Mouse (Mus musculus) lung, embryonic 15.5 days (tissue): ENCODE results near the gene Smco3. TPM values are rescaled to one million over a fixed set of nuclear protein-coding genes. Genes with fewer than 3 reads are reported as not detected.
"Not testable (repeated sequence)": the region's sequence is repeated elsewhere in the genome, so short reads cannot be mapped to it uniquely, and the experiment has no call there.

Experiments used
- ATAC-seq: fragments of 200-750 bp; cut with Nextera tagmentation; 2 replicates; pipeline ENCODE4 v1.8.0; 2017; ENCODE audit warnings: moderate number of reproducible peaks, borderline replicate concordance; ENCODE audit not compliant: low FRiP score, low TSS enrichment; ENCODE audit errors: extremely low read depth
- H3K27ac ChIP-seq: fragments of 300-500 bp; sonication (generic); 2 replicates; pipeline ENCODE4 v1.5.1; 2015; ENCODE audit warnings: moderate library complexity, mild to moderate bottlenecking, inconsistent platforms
- H3K27me3 ChIP-seq: fragments of 300-500 bp; sonication (generic); 2 replicates; pipeline ENCODE4 v1.6.1; 2015; ENCODE audit warnings: inconsistent platforms
- H3K36me3 ChIP-seq: fragments of 300-500 bp; sonication (generic); 2 replicates; pipeline ENCODE4 v1.6.1; 2015; ENCODE audit warnings: inconsistent platforms
- H3K4me1 ChIP-seq: fragments of 300-500 bp; sonication (generic); 2 replicates; pipeline ENCODE4 v1.6.1; 2015; ENCODE audit warnings: inconsistent platforms
- H3K4me2 ChIP-seq: fragments of 300-500 bp; sonication (generic); 2 replicates; pipeline ENCODE4 v1.6.1; 2015; ENCODE audit warnings: inconsistent platforms, mild to moderate bottlenecking, moderate library complexity
- H3K4me3 ChIP-seq: fragments of 300-500 bp; sonication (generic); 2 replicates; pipeline ENCODE4 v1.5.1; 2015; ENCODE audit warnings: mild to moderate bottlenecking, inconsistent platforms
- H3K9ac ChIP-seq: fragments of 300-500 bp; sonication (generic); 2 replicates; pipeline ENCODE4 v1.6.1; 2015; ENCODE audit warnings: inconsistent platforms
- H3K9me3 ChIP-seq: fragments of 300-500 bp; sonication (generic); 2 replicates; pipeline ENCODE4 v1.6.1; 2016; ENCODE audit warnings: inconsistent platforms
- WGBS: fragments of 180-500 bp; shearing (Covaris S2); methylation state at CpG from one replicate; pipeline ENCODE4 v1.1.7; 2015; 5-methylcytosine and 5-hydroxymethylcytosine counted together
- polyA plus RNA-seq: library from polyadenylated mRNA; unstranded; fragments of >200 nt; fragmentation: Nextera tagmentation; extraction: Ambion mirVana; gene quantifications from 2 replicates; pipeline ENCODE4 v1.2.1, GENCODE M21; 2015

The Smco3 gene
- polyA plus RNA-seq, result 2.5 and 2.9 TPM in 2 replicates

- H3K27me3 ChIP-seq, result 0 out of 2 replicates have a peak, but pooled peaks cover 5% of the 10 kb centered on the region
- ATAC-seq, result no peak
- peak within 1 kb of the TSS; percentile 16 for H3K4me3 ChIP-seq
- 39% methylated on average over 4 of the region's 4 CpGs for WGBS
- no peaks in the 10 kb centered on the region for H3K9me3 ChIP-seq
- H3K9ac ChIP-seq, result no peak within 1 kb of the TSS
- no peaks in the 10 kb centered on the region for H3K36me3 ChIP-seq
- no peak within 1 kb of the TSS for H3K27ac ChIP-seq
- H3K4me1 ChIP-seq, result no peaks in the 10 kb centered on the region
- no peak within 1 kb of the TSS; the same call in 1 of the 2 replicates for H3K4me2 ChIP-seq
Measured at GRCm38 (mm10) chr6:136835352-136835751, at the start of gene Smco3. Gene Smco3 (minus strand): TSS chr6:136835452.

DNA sequence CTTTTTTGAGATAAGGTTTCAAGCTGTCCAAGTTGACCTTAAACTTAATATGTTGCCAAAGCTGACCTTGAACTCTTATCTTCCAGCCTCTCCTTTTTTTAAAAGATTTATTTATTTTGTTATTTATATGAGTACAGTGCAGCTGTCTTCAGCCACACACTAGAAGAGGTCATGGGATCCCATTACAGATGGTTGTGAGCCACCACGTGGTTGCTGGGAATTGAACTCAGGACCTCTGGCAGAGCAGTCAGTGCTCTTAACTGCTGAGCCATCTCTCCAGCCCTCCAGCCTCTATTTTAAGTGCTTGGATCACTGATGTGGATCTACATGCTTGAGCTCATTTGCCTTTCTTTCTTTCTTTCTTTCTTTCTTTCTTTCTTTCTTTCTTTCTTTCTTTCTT, 49.5 kb upstream of the Smco3 start:
- WGBS, result 24% methylated on average over 1 of the region's 1 CpGs
- H3K4me1 ChIP-seq, result peaks cover 35% of the 10 kb centered on the region
- H3K4me2 ChIP-seq, H3K27me3 ChIP-seq, ATAC-seq, H3K9me3 ChIP-seq, H3K36me3 ChIP-seq, H3K9ac ChIP-seq, H3K4me3 ChIP-seq, H3K27ac ChIP-seq: not testable (repeated sequence)

- Histone ChIP-seq H3K4me2 (no peak overlapping the region), H3K9ac (no peak overlapping the region), H3K4me3 (no peak overlapping the region), H3K27ac (no peak overlapping the region), H3K4me1 (peaks cover 28% of the 10 kb centered on the region), H3K27me3 (no peaks in the 10 kb centered on the region), H3K9me3 (no peaks in the 10 kb centered on the region), H3K36me3 (no peaks in the 10 kb centered on the region)
- 93% methylated on average over 6 of the region's 6 CpGs for WGBS
- no peak for ATAC-seq
Measured at GRCm38 (mm10) chr6:136883961-136884360, 48.7 kb upstream of the Smco3 start.

GRCm38 (mm10) chr6:136883431-136883915, 48.2 kb upstream of the Smco3 start:
- Histone ChIP-seq H3K27me3 (no peaks in the 10 kb centered on the region), H3K9ac (no peak overlapping the region), H3K36me3 (no peaks in the 10 kb centered on the region), H3K27ac (no peak overlapping the region), H3K4me1 (peaks cover 26% of the 10 kb centered on the region), H3K4me2 (no peak overlapping the region), H3K4me3 (no peak overlapping the region), H3K9me3 (no peaks in the 10 kb centered on the region)
- no peak for ATAC-seq
- 64% methylated on average over 3 of the region's 3 CpGs for WGBS

GRCm38 (mm10) chr6:136881678-136882077, 46.4 kb upstream of the Smco3 start:
- ATAC-seq, result no peak
- Histone ChIP-seq H3K9me3 (no peaks in the 10 kb centered on the region), H3K4me3 (no peak overlapping the region), H3K36me3 (no peaks in the 10 kb centered on the region), H3K27me3 (no peaks in the 10 kb centered on the region), H3K9ac (no peak overlapping the region), H3K27ac (0 out of 2 replicates have a peak overlapping the region, but pooled peaks have one; percentile 1), H3K4me1 (peaks cover 20% of the 10 kb centered on the region), H3K4me2 (no peak overlapping the region)
- 28% methylated on average over 8 of the region's 8 CpGs for WGBS

DNA sequence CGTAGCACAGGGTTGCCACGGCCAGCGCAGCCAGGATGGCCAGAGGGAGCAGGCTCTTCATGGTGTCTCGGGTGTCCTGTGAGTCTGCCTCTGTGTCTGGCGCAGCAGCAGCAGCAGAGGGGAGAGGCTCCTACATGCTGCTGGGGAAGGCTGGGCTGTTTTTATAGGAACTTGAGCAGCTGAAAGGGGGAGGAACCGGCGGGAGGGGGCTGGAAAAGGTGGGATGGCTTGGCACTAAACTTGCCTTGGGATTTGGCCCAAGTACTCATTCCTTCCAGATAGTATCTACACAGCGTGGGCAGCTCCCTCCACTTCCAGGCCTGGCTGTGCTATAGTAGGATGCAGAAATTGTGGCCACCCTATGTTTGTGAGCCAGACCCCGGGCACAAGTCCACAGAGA, 40.4 kb upstream of the Smco3 start, which contains the start of gene Mgp:
TSS of gene Mgp (minus strand) at position 154 of the 400 bp plus-strand sequence.
- H3K4me2 ChIP-seq, result peak within 1 kb of the TSS; percentile 50
- H3K27me3 ChIP-seq, result no peaks in the 10 kb centered on the region
- 23% methylated on average over 9 of the region's 9 CpGs for WGBS
- peak within 1 kb of the TSS; percentile 91 for H3K27ac ChIP-seq
- no peaks in the 10 kb centered on the region for H3K9me3 ChIP-seq
- H3K4me3 ChIP-seq, result peak within 1 kb of the TSS; percentile 52
- peak within 1 kb of the TSS; percentile 62 for H3K9ac ChIP-seq
- peaks cover 7% of the 10 kb centered on the region for H3K4me1 ChIP-seq
- ATAC-seq, result peak; percentile 86
- H3K36me3 ChIP-seq, result 0 out of 2 replicates have a peak, but pooled peaks cover 8% of the 10 kb centered on the region

DNA sequence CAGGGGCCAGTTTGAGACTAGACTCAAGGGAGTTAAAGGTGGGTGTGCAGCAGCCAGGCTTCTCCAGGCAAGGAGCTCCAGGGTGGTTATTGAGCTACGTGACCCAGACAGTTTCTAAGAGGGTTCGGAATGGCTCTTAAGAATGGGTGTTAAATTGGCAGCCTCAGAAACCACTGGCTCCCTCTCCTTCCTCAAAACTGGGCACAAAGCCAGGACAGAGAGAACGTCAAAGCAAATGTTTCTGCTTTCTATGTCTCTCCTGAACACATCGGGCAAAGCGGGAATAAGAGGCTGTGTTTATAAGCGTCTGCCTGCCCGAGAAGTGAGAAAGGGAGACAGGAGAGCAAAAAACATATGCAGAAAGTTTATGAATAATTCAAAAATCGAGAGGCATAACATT, 39.3 kb upstream of the Smco3 start:
- Histone ChIP-seq H3K9me3 (no peaks in the 10 kb centered on the region), H3K27ac (peak overlapping the region; percentile 89), H3K27me3 (no peaks in the 10 kb centered on the region), H3K4me3 (peak overlapping the region; percentile 52), H3K4me1 (peaks cover 7% of the 10 kb centered on the region), H3K4me2 (peak overlapping the region; percentile 50), H3K9ac (peak overlapping the region; percentile 43), H3K36me3 (0 out of 2 replicates have a peak, but pooled peaks cover 8% of the 10 kb centered on the region)
- 17% methylated on average over 8 of the region's 8 CpGs for WGBS
- ATAC-seq, result peak; percentile 71; the same call in 1 of the 2 replicates

GRCm38 (mm10) chr6:136868921-136869320, 33.7 kb upstream of the Smco3 start:
- H3K27ac ChIP-seq, result 0 out of 2 replicates have a peak overlapping the region, but pooled peaks have one; percentile 4
- H3K4me3 ChIP-seq, result no peak overlapping the region
- no peak overlapping the region for H3K9ac ChIP-seq
- H3K9me3 ChIP-seq, result no peaks in the 10 kb centered on the region
- no peak overlapping the region for H3K4me2 ChIP-seq
- ATAC-seq, result no peak
- WGBS, result 52% methylated on average over 5 of the region's 5 CpGs
- H3K4me1 ChIP-seq, result peaks cover 13% of the 10 kb centered on the region
- no peaks in the 10 kb centered on the region for H3K27me3 ChIP-seq
- 0 out of 2 replicates have a peak, but pooled peaks cover 8% of the 10 kb centered on the region for H3K36me3 ChIP-seq

GRCm38 (mm10) chr6:136866150-136866549, 30.9 kb upstream of the Smco3 start:
- Histone ChIP-seq H3K27me3 (no peaks in the 10 kb centered on the region), H3K4me2 (no peak overlapping the region), H3K36me3 (no peaks in the 10 kb centered on the region), H3K4me1 (peaks cover 18% of the 10 kb centered on the region), H3K9me3 (no peaks in the 10 kb centered on the region), H3K9ac (no peak overlapping the region), H3K4me3 (no peak overlapping the region), H3K27ac (peak overlapping the region; percentile 43)
- ATAC-seq, result no peak
- 57% methylated on average over 4 of the region's 4 CpGs for WGBS

GRCm38 (mm10) chr6:136865360-136865759, 30.1 kb upstream of the Smco3 start:
- H3K27ac ChIP-seq, result no peak overlapping the region
- no peak overlapping the region for H3K4me2 ChIP-seq
- no peaks in the 10 kb centered on the region for H3K36me3 ChIP-seq
- no peaks in the 10 kb centered on the region for H3K9me3 ChIP-seq
- H3K4me3 ChIP-seq, result no peak overlapping the region
- WGBS, result 84% methylated on average over 5 of the region's 5 CpGs
- peaks cover 20% of the 10 kb centered on the region for H3K4me1 ChIP-seq
- no peak for ATAC-seq
- no peak overlapping the region for H3K9ac ChIP-seq
- no peaks in the 10 kb centered on the region for H3K27me3 ChIP-seq

DNA sequence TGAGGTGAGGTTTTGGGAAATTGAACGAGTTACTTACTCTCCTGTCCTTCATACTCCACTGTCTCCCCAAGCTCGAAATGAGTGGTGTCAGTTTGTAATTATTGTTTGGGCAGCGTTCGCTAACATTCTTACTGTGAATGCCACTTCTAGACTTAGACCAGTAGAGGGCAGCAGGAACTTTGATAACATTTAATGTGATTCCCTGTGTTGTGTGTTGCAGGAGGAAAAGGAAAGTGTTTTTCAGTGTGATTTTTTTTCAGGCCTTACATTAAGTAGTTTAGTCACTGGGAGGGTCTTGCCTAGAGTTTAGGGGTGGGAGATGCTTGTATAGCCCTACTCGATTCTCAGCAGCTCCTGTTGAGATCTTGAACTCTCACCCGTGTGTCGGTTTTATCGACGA, 25.8 kb upstream of the Smco3 start:
- 19% methylated on average over 9 of the region's 9 CpGs for WGBS
- no peak overlapping the region for H3K4me3 ChIP-seq
- H3K27ac ChIP-seq, result peak overlapping the region; percentile 65
- H3K4me2 ChIP-seq, result 0 out of 2 replicates have a peak overlapping the region, but pooled peaks have one; percentile 7
- ATAC-seq, result no peak
- H3K27me3 ChIP-seq, result no peaks in the 10 kb centered on the region
- no peak overlapping the region for H3K9ac ChIP-seq
- no peaks in the 10 kb centered on the region for H3K9me3 ChIP-seq
- H3K36me3 ChIP-seq, result no peaks in the 10 kb centered on the region
- peaks cover 44% of the 10 kb centered on the region for H3K4me1 ChIP-seq

DNA sequence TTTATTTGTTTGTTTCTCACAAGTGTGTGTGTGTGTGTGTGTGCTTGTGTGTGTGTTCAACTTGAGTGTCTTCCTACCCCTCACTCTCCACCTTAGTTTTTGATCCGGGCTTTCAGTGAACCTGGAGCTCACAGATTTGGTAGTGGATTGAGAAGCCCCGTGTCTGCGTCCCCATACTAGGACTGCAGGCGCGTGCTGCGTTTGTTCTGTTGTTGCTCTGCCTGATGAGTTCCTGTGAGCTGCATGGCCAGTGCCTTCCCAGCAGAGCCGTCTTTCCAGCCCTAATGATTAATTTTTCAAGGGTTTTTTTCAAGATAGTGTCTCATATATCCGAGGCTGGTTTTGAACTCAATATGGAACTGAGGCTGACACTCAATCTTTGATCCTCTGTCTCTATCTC, 23.2 kb upstream of the Smco3 start:
- H3K4me2 ChIP-seq, result peak overlapping the region; percentile 52; the same call in 1 of the 2 replicates
- WGBS, result 19% methylated on average over 8 of the region's 8 CpGs
- no peak for ATAC-seq
- no peaks in the 10 kb centered on the region for H3K27me3 ChIP-seq
- no peaks in the 10 kb centered on the region for H3K36me3 ChIP-seq
- peak overlapping the region; percentile 94 for H3K27ac ChIP-seq
- no peak overlapping the region for H3K9ac ChIP-seq
- no peak overlapping the region for H3K4me3 ChIP-seq
- H3K9me3 ChIP-seq, result no peaks in the 10 kb centered on the region
- H3K4me1 ChIP-seq, result peaks cover 45% of the 10 kb centered on the region
